Mouse (Mus musculus) heart, embryonic 13.5 days (tissue): ENCODE results near the gene Rin2. TPM values are rescaled to one million over a fixed set of nuclear protein-coding genes. Genes with fewer than 3 reads are reported as not detected.

ENCODE experiments used
- ATAC-seq: fragments of 200-750 bp; cut with Nextera tagmentation; 2 replicates; pipeline ENCODE4 v1.8.0; 2017; ENCODE audit warnings: moderate TSS enrichment; ENCODE audit not compliant: insufficient number of reproducible peaks, low FRiP score, low TSS enrichment; ENCODE audit errors: extremely low read depth
- H3K27ac ChIP-seq: fragments of 300-500 bp; sonication (generic); replicated peaks from 2 replicates; pipeline ENCODE4 v1.5.1; 2015; ENCODE audit warnings: moderate library complexity, mild to moderate bottlenecking, inconsistent platforms
- H3K27me3 ChIP-seq: fragments of 300-500 bp; sonication (generic); replicated peaks from 2 replicates; pipeline ENCODE4 v1.6.1; 2015; ENCODE audit warnings: mild to moderate bottlenecking, inconsistent platforms
- H3K36me3 ChIP-seq: fragments of 300-500 bp; sonication (generic); 2 replicates; pipeline ENCODE4 v1.6.1; 2015; ENCODE audit warnings: mild to moderate bottlenecking, inconsistent platforms
- H3K4me1 ChIP-seq: fragments of 300-500 bp; sonication (generic); 2 replicates; pipeline ENCODE4 v1.6.1; 2015; ENCODE audit warnings: inconsistent platforms
- H3K4me2 ChIP-seq: fragments of 300-500 bp; sonication (generic); 2 replicates; pipeline ENCODE4 v1.6.1; 2015; ENCODE audit warnings: inconsistent platforms, mild to moderate bottlenecking, moderate library complexity
- H3K4me3 ChIP-seq: fragments of 300-500 bp; sonication (generic); 2 replicates; pipeline ENCODE4 v1.5.1; 2015; ENCODE audit warnings: moderate library complexity, mild to moderate bottlenecking, inconsistent platforms
- H3K9ac ChIP-seq: fragments of 300-500 bp; sonication (generic); 2 replicates; pipeline ENCODE4 v1.6.1; 2015; ENCODE audit warnings: inconsistent platforms, mild to moderate bottlenecking, moderate library complexity
- H3K9me3 ChIP-seq: fragments of 300-500 bp; sonication (generic); 2 replicates; pipeline ENCODE4 v1.6.1; 2016; ENCODE audit warnings: inconsistent platforms
- WGBS: fragments of 180-500 bp; shearing (Covaris S2); methylation state at CpG from one replicate; pipeline ENCODE4 v1.1.7; 2015; ENCODE audit warnings: mixed read lengths; 5-methylcytosine and 5-hydroxymethylcytosine counted together
- polyA plus RNA-seq: library from polyadenylated mRNA; unstranded; fragments of >200 nt; fragmentation: Nextera tagmentation; extraction: Ambion mirVana; gene quantifications from 2 replicates; pipeline ENCODE4 v1.2.1, GENCODE M21; 2015

The Rin2 gene
- 15.3 and 15.6 TPM in 2 replicates for polyA plus RNA-seq

DNA sequence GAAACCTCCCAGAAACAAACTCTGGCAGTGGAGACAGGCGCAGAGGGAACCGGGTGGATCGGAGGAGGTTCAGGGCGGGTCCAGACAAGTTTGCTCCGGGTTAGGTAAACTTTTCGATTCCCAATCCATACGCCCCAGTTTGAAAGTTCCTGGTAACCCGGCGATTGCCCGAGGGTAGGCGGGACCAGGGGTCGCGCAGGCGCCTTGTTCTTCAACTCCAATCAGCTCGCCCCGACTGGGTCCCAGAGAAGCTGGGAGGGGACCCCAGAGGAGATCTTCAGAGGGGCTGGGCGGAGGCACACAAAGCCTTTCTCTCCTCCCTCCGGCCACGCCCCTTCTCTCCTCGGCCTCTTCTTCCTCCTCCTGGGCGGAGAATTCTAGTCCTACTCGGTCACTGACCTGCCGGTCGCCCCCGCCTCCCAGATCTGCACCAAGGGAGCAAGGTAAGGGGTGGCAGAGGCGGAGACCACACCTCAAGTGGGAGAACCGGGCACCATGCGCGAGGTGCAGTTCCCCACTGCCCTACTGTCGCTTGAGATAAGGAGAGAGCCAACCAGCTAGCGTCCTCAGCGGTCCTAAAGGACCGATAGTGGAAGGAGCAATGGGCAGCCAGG lies at the start of gene Rin2:
TSS of gene Rin2 (plus strand) at position 74 of the 614 bp plus-strand sequence.
- peak within 1 kb of the TSS; percentile 81 for H3K4me2 ChIP-seq
- H3K9me3 ChIP-seq, result no peaks in the 10 kb centered on the region
- H3K4me1 ChIP-seq, result peaks cover 28% of the 10 kb centered on the region
- H3K27me3 ChIP-seq, result no peaks in the 10 kb centered on the region
- peak; percentile 67; the same call in 1 of the 2 replicates for ATAC-seq
- H3K36me3 ChIP-seq, result peaks cover 5% of the 10 kb centered on the region; the same call in 1 of the 2 replicates
- H3K4me3 ChIP-seq, result peak within 1 kb of the TSS; percentile 86
- H3K9ac ChIP-seq, result peak within 1 kb of the TSS; percentile 89
- peak within 1 kb of the TSS; percentile 82 for H3K27ac ChIP-seq
- under 1% methylated on average over 33 of the region's 33 CpGs for WGBS

DNA sequence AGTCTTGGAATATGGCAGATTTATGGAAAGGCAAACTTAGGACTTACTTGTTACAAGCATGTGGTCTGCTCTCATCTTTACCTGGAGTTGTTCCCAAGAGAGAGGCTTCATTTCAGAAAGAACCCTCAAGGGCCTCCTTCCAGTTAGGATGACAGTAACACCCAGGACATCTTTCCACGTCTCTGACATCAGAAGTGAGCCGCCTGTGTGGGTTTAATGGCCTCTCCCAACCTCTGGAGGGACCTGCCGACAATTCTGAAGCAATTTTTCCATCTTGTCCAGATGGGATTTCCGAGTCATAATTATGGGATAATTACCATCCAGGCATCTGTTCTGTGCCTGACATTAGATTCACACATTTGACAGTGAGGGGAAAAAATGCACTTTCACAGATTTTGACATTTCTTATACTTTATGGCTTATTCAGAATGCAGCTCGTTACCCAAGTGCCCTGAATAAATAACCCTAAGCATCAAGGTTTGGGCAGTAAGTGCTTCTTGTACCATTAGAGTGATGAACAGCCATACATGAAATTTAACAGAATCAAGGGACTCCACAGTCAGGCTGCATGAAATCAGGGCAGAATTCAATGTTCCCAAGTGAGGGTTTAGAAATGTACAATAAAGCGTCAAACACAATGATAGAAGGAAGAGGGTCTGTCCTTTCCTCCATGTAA lies 43.8 kb upstream of the Rin2 start:
- 77% methylated on average over 6 of the region's 6 CpGs for WGBS

DNA sequence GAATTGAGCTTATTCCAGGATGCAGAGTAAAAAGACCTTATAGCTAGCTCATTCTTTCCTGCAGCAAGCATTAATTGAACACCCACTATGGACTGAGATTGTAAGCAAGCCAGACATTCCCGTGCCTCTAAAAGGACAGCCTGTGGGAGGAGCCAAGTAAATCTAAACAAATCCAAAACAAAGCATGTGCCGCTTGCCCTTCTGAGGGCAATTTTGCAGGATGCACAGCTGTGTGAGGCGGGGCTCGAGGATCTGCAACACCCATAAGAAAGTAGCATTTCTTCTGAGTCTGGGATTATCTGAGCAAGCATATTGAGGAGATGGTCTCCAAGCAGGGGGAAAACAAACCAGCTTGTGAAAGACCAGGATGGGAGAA lies 43.2 kb upstream of the Rin2 start:
- Histone ChIP-seq H3K9ac (no peak overlapping the region), H3K27ac (no peak overlapping the region), H3K36me3 (no peaks in the 10 kb centered on the region), H3K9me3 (0 out of 2 replicates have a peak, but pooled peaks cover 4% of the 10 kb centered on the region), H3K4me3 (no peak overlapping the region), H3K4me1 (no peaks in the 10 kb centered on the region), H3K27me3 (no peaks in the 10 kb centered on the region), H3K4me2 (no peak overlapping the region)
- WGBS, result 67% methylated on average over 4 of the region's 4 CpGs
- no peak for ATAC-seq

More for the DNA sequence above, 43.8 kb upstream of the Rin2 start:
- H3K4me3 ChIP-seq, result no peak overlapping the region
- no peaks in the 10 kb centered on the region for H3K4me1 ChIP-seq
- H3K9ac ChIP-seq, result no peak overlapping the region
- H3K27ac ChIP-seq, result no peak overlapping the region
- 0 out of 2 replicates have a peak, but pooled peaks cover 4% of the 10 kb centered on the region for H3K9me3 ChIP-seq
- no peaks in the 10 kb centered on the region for H3K27me3 ChIP-seq
- no peak overlapping the region for H3K4me2 ChIP-seq
- no peaks in the 10 kb centered on the region for H3K36me3 ChIP-seq
- ATAC-seq, result no peak

DNA sequence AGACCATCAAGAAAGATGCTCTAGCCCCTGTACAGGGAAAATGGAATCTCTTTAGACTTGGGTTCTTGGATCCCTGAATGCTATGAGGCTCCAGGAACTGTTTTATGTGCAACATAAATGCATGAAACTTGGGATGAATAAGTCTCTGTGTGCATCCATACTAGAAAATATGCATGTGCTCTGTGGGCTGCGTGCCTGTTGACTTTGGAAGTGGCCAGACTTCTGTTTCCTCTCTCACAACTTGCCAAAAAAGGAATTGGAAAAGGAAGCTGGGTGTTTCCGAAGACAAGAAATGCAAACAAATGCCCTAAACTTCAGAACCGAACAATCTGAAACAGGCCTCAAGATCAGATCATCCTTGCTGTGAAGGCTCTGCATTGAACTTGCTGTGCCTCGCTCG lies 41.2 kb upstream of the Rin2 start:
- Histone ChIP-seq H3K9me3 (0 out of 2 replicates have a peak, but pooled peaks cover 4% of the 10 kb centered on the region), H3K4me3 (no peak overlapping the region), H3K36me3 (no peaks in the 10 kb centered on the region), H3K4me2 (no peak overlapping the region), H3K9ac (no peak overlapping the region), H3K4me1 (no peaks in the 10 kb centered on the region), H3K27ac (peak overlapping the region; percentile 45; the same call in 1 of the 2 replicates), H3K27me3 (no peaks in the 10 kb centered on the region)
- ATAC-seq, result no peak
- 61% methylated on average over 5 of the region's 5 CpGs for WGBS

DNA sequence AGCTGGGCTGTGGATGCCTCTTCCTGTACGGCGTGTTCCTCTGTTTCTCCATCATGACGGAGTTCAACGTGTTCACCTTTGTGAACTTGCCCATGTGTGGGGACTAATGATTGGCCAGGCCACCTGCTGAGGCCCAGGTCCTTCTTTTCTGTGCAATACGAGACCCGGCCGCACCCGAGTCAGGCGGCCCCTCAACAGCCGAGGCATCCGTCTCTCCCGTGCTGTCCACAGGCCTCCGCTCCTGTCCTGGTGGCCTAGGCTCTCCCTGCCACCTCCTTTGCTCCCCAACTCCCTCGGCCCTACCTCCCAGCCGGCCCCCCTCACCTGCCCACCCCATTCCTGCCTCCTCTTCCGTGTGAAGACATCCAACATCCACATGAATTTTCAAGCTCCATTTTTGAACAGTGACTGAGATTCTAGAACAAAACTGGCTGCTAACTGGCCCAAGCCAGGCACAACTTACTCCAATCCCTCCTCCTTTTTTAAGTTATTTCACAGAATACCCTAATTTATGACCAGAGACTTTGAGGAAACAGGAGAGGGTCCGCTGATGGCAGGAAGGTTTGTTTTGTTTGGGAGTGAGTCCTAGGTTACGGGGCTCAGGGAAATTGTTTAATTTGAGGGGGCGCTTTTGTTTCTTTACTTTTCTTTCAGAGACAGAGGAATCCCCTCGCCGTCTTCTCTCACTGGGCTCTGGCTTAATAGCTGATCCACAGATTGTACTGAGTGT lies 34.6 kb upstream of the Rin2 start:
- WGBS, result 81% methylated on average over 21 of the region's 21 CpGs
- Histone ChIP-seq H3K27me3 (no peaks in the 10 kb centered on the region), H3K9me3 (no peaks in the 10 kb centered on the region), H3K36me3 (no peaks in the 10 kb centered on the region), H3K4me2 (no peak overlapping the region), H3K4me3 (no peak overlapping the region), H3K4me1 (no peaks in the 10 kb centered on the region), H3K27ac (no peak overlapping the region), H3K9ac (no peak overlapping the region)
- ATAC-seq, result no peak

DNA sequence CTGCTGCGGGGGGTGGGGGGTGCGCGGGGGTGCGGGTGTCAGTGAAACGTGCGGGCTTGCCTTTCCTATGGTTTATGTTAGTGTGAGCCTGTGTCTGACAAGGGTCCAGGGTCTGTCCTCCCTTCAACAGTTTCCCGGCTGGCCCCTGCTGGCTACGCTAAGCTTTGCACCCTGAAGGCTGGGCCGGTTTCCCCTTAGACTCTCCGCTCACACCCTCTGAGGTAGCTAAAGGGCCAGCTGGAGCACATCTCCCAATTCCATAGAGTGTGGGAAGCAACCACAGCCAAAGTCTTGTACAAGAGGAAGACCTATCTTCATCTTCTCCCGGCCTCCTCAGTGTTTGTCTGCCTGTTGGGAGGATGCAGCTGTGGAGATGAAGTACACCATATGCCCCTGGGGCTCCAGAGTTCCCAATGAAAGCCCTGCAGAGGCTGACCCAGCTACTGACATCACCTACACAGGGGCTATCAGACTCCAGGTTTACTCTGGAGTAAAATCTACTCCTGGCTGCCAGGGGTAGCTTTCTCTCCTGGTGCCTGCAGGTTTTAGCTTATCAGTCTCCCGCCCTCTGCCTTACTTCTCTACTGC lies 19.5 kb upstream of the Rin2 start:
- WGBS, result 20% methylated on average over 12 of the region's 12 CpGs
- no peaks in the 10 kb centered on the region for H3K27me3 ChIP-seq
- ATAC-seq, result peak; percentile 42; the same call in 1 of the 2 replicates
- H3K36me3 ChIP-seq, result no peaks in the 10 kb centered on the region
- H3K4me2 ChIP-seq, result no peak overlapping the region
- H3K4me3 ChIP-seq, result no peak overlapping the region
- peaks cover 15% of the 10 kb centered on the region for H3K4me1 ChIP-seq
- H3K27ac ChIP-seq, result peak overlapping the region; percentile 36; the same call in 1 of the 2 replicates
- no peak overlapping the region for H3K9ac ChIP-seq
- H3K9me3 ChIP-seq, result no peaks in the 10 kb centered on the region

DNA sequence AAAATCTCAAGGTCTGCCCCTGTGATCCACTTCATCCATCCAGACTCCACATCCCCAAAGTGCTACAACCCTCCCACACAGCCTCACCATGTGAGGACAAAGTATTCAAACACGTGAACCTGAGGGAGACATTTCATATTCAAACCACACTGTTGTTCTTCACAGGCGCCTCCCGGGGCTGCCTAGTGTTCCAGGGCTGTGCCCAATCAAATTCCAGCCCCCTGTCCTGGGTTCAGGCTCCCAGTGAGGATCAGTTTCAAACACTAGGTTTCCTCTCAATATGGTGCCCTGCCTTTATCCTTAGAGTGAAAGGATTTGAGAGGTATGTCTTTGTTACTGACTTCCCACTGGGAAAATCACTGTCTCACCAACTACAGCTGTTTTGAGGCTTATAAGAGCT lies 18.9 kb upstream of the Rin2 start:
- no peaks in the 10 kb centered on the region for H3K27me3 ChIP-seq
- no peak overlapping the region for H3K4me2 ChIP-seq
- peaks cover 15% of the 10 kb centered on the region for H3K4me1 ChIP-seq
- 73% methylated on average over 3 of the region's 3 CpGs for WGBS
- no peaks in the 10 kb centered on the region for H3K9me3 ChIP-seq
- no peaks in the 10 kb centered on the region for H3K36me3 ChIP-seq
- no peak for ATAC-seq
- peak overlapping the region; percentile 36 for H3K27ac ChIP-seq
- H3K9ac ChIP-seq, result no peak overlapping the region
- H3K4me3 ChIP-seq, result no peak overlapping the region

DNA sequence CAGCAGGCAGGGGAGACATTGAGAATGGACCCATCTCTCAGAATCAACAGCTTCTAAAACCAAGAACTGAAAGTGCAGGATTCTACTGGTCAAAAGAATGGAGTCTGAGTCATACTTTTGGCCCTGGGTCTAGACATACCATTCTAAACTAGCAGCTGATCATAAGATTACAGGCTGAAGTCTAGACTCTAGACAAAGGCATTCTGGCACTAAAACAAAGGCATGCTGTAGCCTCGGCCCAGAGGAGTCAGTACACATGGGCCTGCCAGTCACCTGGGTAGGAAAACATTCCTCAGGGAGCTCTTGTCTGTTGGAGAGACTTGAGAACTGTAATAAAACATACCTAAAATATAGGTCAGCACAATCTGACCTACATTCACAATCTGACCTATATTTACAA lies 18.3 kb upstream of the Rin2 start:
- no peak for ATAC-seq
- no peaks in the 10 kb centered on the region for H3K9me3 ChIP-seq
- WGBS, result 26% methylated on average over 1 of the region's 1 CpGs
- H3K27ac ChIP-seq, result no peak overlapping the region
- H3K9ac ChIP-seq, result no peak overlapping the region
- H3K27me3 ChIP-seq, result no peaks in the 10 kb centered on the region
- no peaks in the 10 kb centered on the region for H3K36me3 ChIP-seq
- peaks cover 15% of the 10 kb centered on the region for H3K4me1 ChIP-seq
- H3K4me2 ChIP-seq, result no peak overlapping the region
- no peak overlapping the region for H3K4me3 ChIP-seq

DNA sequence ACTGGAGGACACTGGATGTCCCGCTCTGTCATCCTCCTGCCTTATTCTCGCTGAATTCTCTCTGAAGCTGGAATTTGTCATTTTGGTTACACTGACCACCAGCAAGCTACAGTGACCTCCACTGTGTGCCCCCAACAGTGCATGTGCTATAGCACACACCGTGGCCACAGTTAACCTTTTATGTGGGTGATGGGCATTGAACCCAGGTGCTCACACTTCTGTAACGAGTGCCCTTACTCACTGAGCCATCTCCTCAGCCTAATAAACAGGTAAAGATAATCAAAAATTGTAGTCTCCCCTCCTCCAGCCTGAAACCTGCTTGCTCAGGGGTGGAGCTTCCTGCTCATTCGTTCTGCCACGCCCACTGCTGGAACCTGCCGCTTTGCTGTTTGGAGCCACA lies 13.8 kb upstream of the Rin2 start:
- Histone ChIP-seq H3K4me2 (no peak overlapping the region), H3K4me1 (peaks cover 8% of the 10 kb centered on the region), H3K36me3 (no peaks in the 10 kb centered on the region), H3K27me3 (no peaks in the 10 kb centered on the region), H3K9ac (no peak overlapping the region), H3K27ac (no peak overlapping the region), H3K4me3 (no peak overlapping the region), H3K9me3 (no peaks in the 10 kb centered on the region)
- 71% methylated on average over 7 of the region's 7 CpGs for WGBS
- no peak for ATAC-seq

DNA sequence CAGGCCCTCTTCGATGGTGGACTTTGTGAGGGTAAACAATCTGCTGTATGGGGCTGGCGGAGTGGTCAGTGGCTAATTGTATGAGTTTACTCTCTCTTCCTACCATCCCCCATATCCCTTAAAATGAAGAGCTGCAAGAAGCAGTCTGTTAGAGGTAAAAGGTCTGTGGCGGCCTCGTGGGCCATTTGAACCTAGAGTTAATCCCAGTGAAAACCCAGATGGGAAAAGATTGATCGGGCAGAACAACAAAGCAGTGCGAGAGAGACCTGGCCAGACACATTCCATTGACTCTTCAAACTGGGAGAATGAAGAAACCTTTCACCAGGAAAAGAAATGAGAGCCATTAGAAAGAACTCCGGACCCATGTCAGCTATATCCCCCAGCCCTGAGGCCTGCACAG lies 11.1 kb upstream of the Rin2 start:
- peaks cover 13% of the 10 kb centered on the region for H3K4me1 ChIP-seq
- H3K36me3 ChIP-seq, result no peaks in the 10 kb centered on the region
- no peak overlapping the region for H3K4me2 ChIP-seq
- no peak for ATAC-seq
- no peaks in the 10 kb centered on the region for H3K27me3 ChIP-seq
- H3K4me3 ChIP-seq, result no peak overlapping the region
- H3K9ac ChIP-seq, result no peak overlapping the region
- 86% methylated on average over 7 of the region's 7 CpGs for WGBS
- H3K9me3 ChIP-seq, result no peaks in the 10 kb centered on the region
- H3K27ac ChIP-seq, result no peak overlapping the region

DNA sequence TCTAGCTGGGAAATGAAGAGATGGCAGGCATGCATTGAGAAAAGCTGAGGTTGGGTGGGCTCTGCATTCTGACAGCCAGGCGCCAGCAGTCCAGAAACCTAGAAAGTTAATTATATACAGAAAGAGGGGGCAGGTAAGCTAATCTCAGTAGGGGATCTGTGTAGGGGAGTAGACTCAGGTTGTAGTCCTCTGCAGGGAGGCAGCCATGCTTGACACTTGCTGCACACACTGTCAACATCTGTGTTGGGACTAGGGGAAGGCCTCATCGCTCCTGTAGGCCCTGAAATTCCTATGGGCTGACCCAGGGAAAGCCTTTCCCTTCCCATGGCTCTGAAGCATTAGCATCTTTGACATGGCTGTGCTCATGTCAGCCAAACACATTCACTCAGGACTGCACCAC lies 10.7 kb upstream of the Rin2 start:
- ATAC-seq, result no peak
- no peaks in the 10 kb centered on the region for H3K9me3 ChIP-seq

More for the DNA sequence above, 10.7 kb upstream of the Rin2 start:
- Histone ChIP-seq H3K4me3 (no peak overlapping the region), H3K4me1 (peaks cover 13% of the 10 kb centered on the region), H3K36me3 (no peaks in the 10 kb centered on the region), H3K4me2 (no peak overlapping the region), H3K27ac (no peak overlapping the region), H3K27me3 (no peaks in the 10 kb centered on the region), H3K9ac (no peak overlapping the region)
- 76% methylated on average over 2 of the region's 2 CpGs for WGBS
